Mouse (Mus musculus) kidney, adult 2 months (tissue): ENCODE results near the gene Ccdc18. TPM values are rescaled to one million over a fixed set of nuclear protein-coding genes. Genes with fewer than 3 reads are reported as not detected.
"Not testable (repeated sequence)": the region's sequence is repeated elsewhere in the genome, so short reads cannot be mapped to it uniquely, and the experiment has no call there.

Experiments used
- DNase-seq: peaks from one replicate; pipeline ENCODE4 v3.0.0; 2021
- H3K27ac ChIP-seq: fragments of 200-500 bp; 2 replicates; pipeline ENCODE4 v1.5.1; 2012; ENCODE audit warnings: low read depth, low read length, control low read depth, inconsistent platforms; ENCODE audit not compliant: insufficient read depth
- H3K27me3 ChIP-seq: fragments of 200-500 bp; replicated peaks from 2 replicates; pipeline ENCODE4 v1.6.1; 2012; ENCODE audit warnings: mild to moderate bottlenecking, moderate library complexity, low read length, inconsistent platforms; ENCODE audit not compliant: control insufficient read depth, insufficient read depth
- H3K36me3 ChIP-seq: fragments of 200-500 bp; 2 replicates; pipeline ENCODE4 v1.6.1; 2012; ENCODE audit warnings: mild to moderate bottlenecking, moderate library complexity, low read length, inconsistent platforms; ENCODE audit not compliant: control insufficient read depth, insufficient read depth
- H3K4me1 ChIP-seq: fragments of 200-500 bp; 2 replicates; pipeline ENCODE4 v1.6.1; 2011; ENCODE audit warnings: low read length; ENCODE audit not compliant: control insufficient read depth, insufficient read depth
- H3K4me3 ChIP-seq: fragments of 200-500 bp; 2 replicates; pipeline ENCODE4 v1.5.1; 2011; ENCODE audit warnings: mild to moderate bottlenecking, low read depth, low read length, control low read depth; ENCODE audit not compliant: insufficient read depth
- CTCF ChIP-seq: fragments of 200-500 bp; conservative IDR thresholded peaks from 2 replicates; pipeline ENCODE4 v1.5.1; 2011; ENCODE audit warnings: low read depth, mild to moderate bottlenecking, control low read depth, low read length, moderate library complexity, mixed read lengths; ENCODE audit not compliant: insufficient read depth, insufficient read length
- POLR2A ChIP-seq: fragments of 200-500 bp; IDR thresholded peaks from one replicate; pipeline ENCODE4 v1.6.1; 2011; ENCODE audit warnings: low read depth, low read length, control low read depth
- WGBS: fragments of 180-500 bp; shearing (Covaris S2); methylation state at CpG from one replicate; pipeline ENCODE4 v1.1.7; 2018; 5-methylcytosine and 5-hydroxymethylcytosine counted together
- polyA plus RNA-seq: library from polyadenylated mRNA; depleted of rRNA; stranded (reverse); fragments of >200 nt; gene quantifications from 2 replicates; pipeline ENCODE4 v1.2.3, GENCODE M21; 2012; rRNA removed

The Ccdc18 gene
- 0.06 TPM in 1 of 2 replicates, not detected in the other for polyA plus RNA-seq

GRCm38 (mm10) chr5:108132441-108133243 lies at the start of gene Ccdc18, which contains the start of gene Tmed5:
Gene Ccdc18 (plus strand): TSS chr5:108132875.
Gene Tmed5 (minus strand): TSS chr5:108132620.
- Histone ChIP-seq H3K4me1 (no peaks in the 10 kb centered on the region; the same call in 1 of the 2 replicates), H3K36me3 (no peaks in the 10 kb centered on the region), H3K27ac (peak within 1 kb of the TSS; percentile 77), H3K27me3 (no peaks in the 10 kb centered on the region), H3K4me3 (peak within 1 kb of the TSS; percentile 91)
- TF ChIP-seq CTCF (peak; percentile 22; the same call in 1 of the 2 replicates), POLR2A (peak; percentile 37)
- WGBS = under 1% methylated on average over 65 of the region's 65 CpGs
- peak; percentile 99 for DNase-seq

GRCm38 (mm10) chr5:108085440-108085839 lies 47.2 kb upstream of the Ccdc18 start:
- DNase-seq = no peak
- WGBS = 96% methylated on average over 2 of the region's 2 CpGs
- Histone ChIP-seq H3K36me3 (peaks cover 2% of the 10 kb centered on the region; the same call in 1 of the 2 replicates), H3K4me3 (no peak overlapping the region), H3K27me3 (no peaks in the 10 kb centered on the region), H3K27ac (no peak overlapping the region), H3K4me1 (no peaks in the 10 kb centered on the region)
- no peak for TF ChIP-seq POLR2A
- 0 out of 2 replicates have a peak, but pooled peaks have one; percentile 21 for TF ChIP-seq CTCF

- not testable (repeated sequence) for H3K27ac ChIP-seq, DNase-seq, H3K4me3 ChIP-seq, H3K36me3 ChIP-seq, H3K27me3 ChIP-seq, H3K4me1 ChIP-seq
- WGBS = 97% methylated on average over 8 of the region's 8 CpGs
Observed at GRCm38 (mm10) chr5:108092731-108093130, 39.9 kb upstream of the Ccdc18 start.

GRCm38 (mm10) chr5:108097676-108098075 lies 35.0 kb upstream of the Ccdc18 start:
- TF ChIP-seq POLR2A (no peak), CTCF (no peak)
- Histone ChIP-seq H3K27me3 (no peaks in the 10 kb centered on the region), H3K4me3 (no peak overlapping the region), H3K27ac (no peak overlapping the region), H3K4me1 (no peaks in the 10 kb centered on the region), H3K36me3 (peaks cover 4% of the 10 kb centered on the region)
- no peak for DNase-seq
- WGBS = 94% methylated on average over 3 of the region's 3 CpGs

- no peak for TF ChIP-seq CTCF
- TF ChIP-seq POLR2A = no peak
- Histone ChIP-seq H3K4me1 (no peaks in the 10 kb centered on the region), H3K27me3 (no peaks in the 10 kb centered on the region), H3K4me3 (no peak overlapping the region), H3K27ac (no peak overlapping the region), H3K36me3 (peaks cover 5% of the 10 kb centered on the region)
- DNase-seq = no peak
Observed at GRCm38 (mm10) chr5:108100196-108100595, 32.5 kb upstream of the Ccdc18 start.

- Histone ChIP-seq H3K27me3 (no peaks in the 10 kb centered on the region), H3K4me3 (no peak overlapping the region), H3K27ac (no peak overlapping the region), H3K36me3 (peaks cover 5% of the 10 kb centered on the region), H3K4me1 (no peaks in the 10 kb centered on the region)
- no peak for TF ChIP-seq CTCF
- no peak for TF ChIP-seq POLR2A
- DNase-seq = no peak
- 85% methylated on average over 5 of the region's 5 CpGs for WGBS
Observed at GRCm38 (mm10) chr5:108104306-108104705, 28.4 kb upstream of the Ccdc18 start.

- no peak overlapping the region for H3K27ac ChIP-seq
- peak; percentile 54 for DNase-seq
- H3K27me3 ChIP-seq = no peaks in the 10 kb centered on the region
- H3K36me3 ChIP-seq = peaks cover under 1% of the 10 kb centered on the region
- H3K4me1 ChIP-seq = no peaks in the 10 kb centered on the region
- no peak for TF ChIP-seq POLR2A
- no peak for TF ChIP-seq CTCF
- H3K4me3 ChIP-seq = no peak overlapping the region
- 69% methylated on average over 7 of the region's 7 CpGs for WGBS
Observed at GRCm38 (mm10) chr5:108109346-108109745, 23.3 kb upstream of the Ccdc18 start.
